Mouse (Mus musculus) erythroid progenitor cell, adult 5-6 weeks (primary cell): Measurements from ENCODE around the gene Klf7. TPM values are rescaled to one million over a fixed set of nuclear protein-coding genes. Genes with fewer than 3 reads are reported as not detected.

Experiments used
- ATAC-seq: replicated peaks from 2 replicates; pipeline ENCODE4 v1.8.0; 2016; ENCODE audit warnings: moderate number of reproducible peaks, mild to moderate bottlenecking, moderate TSS enrichment, inconsistent platforms; ENCODE audit not compliant: poor library complexity, low FRiP score, severe bottlenecking
- total RNA-seq, 2 experiments: library from RNA; stranded (forward) in 1 of 2; stranded (reverse) in 1 of 2; fragments of 150-400 nt in 1 of 2; fragments of 186-747, 209-891 nt in 1 of 2; gene quantifications; 2 replicates each; pipeline versions ENCODE4 v1.2.3 to v1.2.4; 2015 to 2017; ENCODE audit warnings: low replicate concordance in 2 of 2

Klf7 gene
- total RNA-seq, 2 experiments from 2014 or later: 3.4 to 4.0 TPM

- ATAC-seq: no peak
These were observed 127.6 kb downstream of the Klf7 start for GRCm38 (mm10) chr1:63994248-63995136.

DNA sequence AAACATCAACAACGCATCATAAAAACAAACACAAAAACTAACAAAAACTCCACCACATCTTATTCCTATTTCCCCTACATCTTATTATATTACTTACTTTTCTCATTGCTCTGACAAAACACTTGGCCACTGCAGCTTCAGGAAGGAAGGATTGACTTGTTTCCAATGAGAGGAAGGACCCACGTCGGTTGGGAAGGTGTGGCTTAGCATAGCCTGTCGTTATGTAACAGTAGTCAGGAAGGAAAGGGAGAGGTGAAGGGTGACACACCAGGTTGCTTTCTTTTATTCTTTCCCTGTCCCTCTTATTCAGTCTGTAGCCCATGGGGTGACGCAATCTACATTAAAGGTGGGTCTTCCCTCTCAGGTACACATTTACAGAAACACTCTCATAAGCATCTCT lies 129.6 kb downstream of the Klf7 start:
- no peak for ATAC-seq

DNA sequence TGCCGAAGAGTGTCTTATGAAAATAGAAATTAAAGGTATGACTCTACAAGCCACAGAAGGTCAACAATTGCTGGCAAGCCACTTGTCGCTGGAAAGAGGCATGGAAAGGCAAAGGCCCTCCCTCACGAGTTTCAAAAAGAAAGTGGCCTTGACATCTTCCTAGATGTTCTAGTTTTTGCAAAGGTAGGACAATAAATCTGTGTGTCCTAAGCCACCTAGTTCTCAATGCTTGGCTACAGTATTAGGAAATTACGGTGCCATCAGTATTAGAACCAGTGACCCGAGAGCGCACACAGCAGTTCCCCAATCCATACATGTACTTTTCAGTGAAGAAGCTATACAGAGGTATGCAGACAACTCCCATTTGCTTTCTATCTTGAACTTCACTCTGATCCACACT lies 131.7 kb downstream of the Klf7 start:
- no peak for ATAC-seq

DNA sequence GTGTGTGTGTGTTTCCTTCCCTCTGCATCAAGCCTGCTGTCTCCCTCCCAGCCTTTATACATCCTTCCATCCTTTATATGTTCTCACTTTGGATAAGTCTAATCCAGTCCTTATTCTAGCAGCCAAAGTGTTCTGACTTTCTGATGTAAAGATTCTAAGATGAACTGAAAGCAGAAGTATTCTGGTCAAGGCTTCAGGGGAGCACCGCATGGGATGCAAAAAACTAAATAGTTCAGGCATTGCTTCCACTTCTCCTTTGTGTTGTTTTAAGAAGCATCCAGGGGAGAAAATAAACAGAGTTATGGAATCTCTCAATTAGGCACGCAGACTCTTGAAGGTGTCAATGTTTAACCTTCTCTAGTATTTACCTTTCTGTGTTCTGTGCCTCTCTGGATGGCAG lies 141.3 kb downstream of the Klf7 start:
- no peak for ATAC-seq
